Mouse (Mus musculus): ENCODE measurements at regions not wholly inside any gene's neighbourhood (a gene's known extent, or its start where the extent isn't known, plus 50 kb on each side); places are given as distances from the start of the nearest gene placed in this dataset.

- DNase-seq (ENCODE audit: low spot score in 2 of 2): peak; percentile 42 to 52
Observed at GRCm38 (mm10) chr2:133020173-133020837, 74.6 kb upstream of the Fermt1 start.

- DNase-seq (ENCODE audit: low spot score in 2 of 2): no peak
Observed at GRCm38 (mm10) chr2:133021244-133021643, 75.5 kb upstream of the Fermt1 start.

GRCm38 (mm10) chr2:133027038-133027437, 81.3 kb upstream of the Fermt1 start:
- DNase-seq (ENCODE audit: low spot score in 2 of 2): no peak

GRCm38 (mm10) chr2:133035421-133035820, 89.7 kb upstream of the Fermt1 start:
- DNase-seq (ENCODE audit: low spot score in 2 of 2): no peak

- no peak for DNase-seq (ENCODE audit: low spot score in 2 of 2)
Observed at GRCm38 (mm10) chr2:133040708-133041107, 95.0 kb upstream of the Fermt1 start.

- no peak for DNase-seq (ENCODE audit: low spot score in 2 of 2)
Observed at GRCm38 (mm10) chr2:133077698-133078356, 132.1 kb upstream of the Fermt1 start.

- DNase-seq (ENCODE audit: low spot score in 2 of 2): no peak
Observed at GRCm38 (mm10) chr2:133090976-133091375, 145.3 kb upstream of the Fermt1 start.

- DNase-seq (ENCODE audit: low spot score in 2 of 2): peak; percentile 41 to 64
Observed at GRCm38 (mm10) chr2:133113642-133114041, 167.9 kb upstream of the Fermt1 start.

- DNase-seq (ENCODE audit: low spot score in 2 of 2): no peak
Observed at GRCm38 (mm10) chr2:133118651-133119050, 172.9 kb upstream of the Fermt1 start.

GRCm38 (mm10) chr2:133125212-133125801, 179.6 kb upstream of the Fermt1 start:
- DNase-seq (ENCODE audit: low spot score in 2 of 2): no peak

- no peak for DNase-seq (ENCODE audit: low spot score in 2 of 2)
Observed at GRCm38 (mm10) chr2:133134878-133135277, 189.2 kb upstream of the Fermt1 start.

GRCm38 (mm10) chr2:133138877-133139276, 193.2 kb upstream of the Fermt1 start:
- DNase-seq (ENCODE audit: low spot score in 2 of 2): no peak

- no peak for DNase-seq (ENCODE audit: low spot score in 2 of 2)
Observed at GRCm38 (mm10) chr2:133141341-133142035, 195.8 kb upstream of the Fermt1 start.

- DNase-seq (ENCODE audit: low spot score in 2 of 2): no peak
Observed at GRCm38 (mm10) chr2:133152461-133152860, 206.8 kb upstream of the Fermt1 start.

- DNase-seq (ENCODE audit: low spot score in 2 of 2): peak in 1 of 2 experiments; percentile 8
Observed at GRCm38 (mm10) chr2:133156537-133156936, 210.8 kb upstream of the Fermt1 start.

GRCm38 (mm10) chr2:133158206-133158605, 212.5 kb upstream of the Fermt1 start:
- no peak for DNase-seq (ENCODE audit: low spot score in 2 of 2)

GRCm38 (mm10) chr2:133159398-133159797, 213.7 kb upstream of the Fermt1 start:
- DNase-seq (ENCODE audit: low spot score in 2 of 2): peak in 1 of 2 experiments; percentile 8

GRCm38 (mm10) chr2:133176411-133176810, 230.7 kb upstream of the Fermt1 start:
- DNase-seq (ENCODE audit: low spot score in 2 of 2): no peak

GRCm38 (mm10) chr2:133181216-133181615, 235.5 kb upstream of the Fermt1 start:
- no peak for DNase-seq (ENCODE audit: low spot score in 2 of 2)

- DNase-seq (ENCODE audit: low spot score in 2 of 2): no peak
Observed at GRCm38 (mm10) chr2:133182920-133183319, 237.2 kb upstream of the Fermt1 start.

GRCm38 (mm10) chr2:133204295-133204866, 258.7 kb upstream of the Fermt1 start:
- DNase-seq (ENCODE audit: low spot score in 2 of 2): no peak

GRCm38 (mm10) chr2:133208498-133208897, 262.8 kb upstream of the Fermt1 start:
- DNase-seq (ENCODE audit: low spot score in 2 of 2): no peak

Measured in urinary bladder, postnatal 36 days (tissue).